Mouse (Mus musculus): Measurements from ENCODE around the gene Dock11.

The Dock11 gene

GRCm38 (mm10) chrX:36088464-36089256, 200.0 kb downstream of the Dock11 start:
- in situ Hi-C loops (cut with MseI, MboI) = no loop called here

- in situ Hi-C loops (cut with MseI, MboI) = no loop called here
Measured at GRCm38 (mm10) chrX:36100883-36101282, 212.3 kb downstream of the Dock11 start.

GRCm38 (mm10) chrX:36101318-36101717, 212.7 kb downstream of the Dock11 start:
- in situ Hi-C loops (cut with MseI, MboI) = no loop called here

- in situ Hi-C loops (cut with MseI, MboI) = no loop called here
Measured at GRCm38 (mm10) chrX:36108601-36109000, 220.0 kb downstream of the Dock11 start.

GRCm38 (mm10) chrX:36111622-36112421, 223.2 kb downstream of the Dock11 start, which contains the start of gene Il13ra1:
Gene Il13ra1, plus strand, starts transcription at chrX:36112110.
- in situ Hi-C loops (cut with MseI, MboI) = no loop called here

GRCm38 (mm10) chrX:36112422-36112750, 223.8 kb downstream of the Dock11 start:
- in situ Hi-C loops (cut with MseI, MboI) = no loop called here

- in situ Hi-C loops (cut with MseI, MboI) = no loop called here
Measured at GRCm38 (mm10) chrX:36115171-36115570, 226.5 kb downstream of the Dock11 start.

Data from mouse trophoblast stem cell (cell line).